Mouse (Mus musculus) testis, adult 2 months (tissue): ENCODE results near the gene Uba2.

ENCODE experiments used
- CTCF ChIP-seq: fragments of 200-500 bp; IDR thresholded peaks from 2 replicates; pipeline ENCODE4 v1.5.1; 2012; ENCODE audit warnings: low read depth, mild to moderate bottlenecking, inconsistent platforms, low read length, moderate library complexity; ENCODE audit not compliant: control insufficient read depth, insufficient read depth, insufficient replicate concordance
- POLR2A ChIP-seq: fragments of 200-500 bp; IDR thresholded peaks from 2 replicates; pipeline ENCODE4 v1.6.1; 2012; ENCODE audit warnings: low read depth, mild to moderate bottlenecking, inconsistent platforms, low read length, moderate library complexity; ENCODE audit not compliant: control insufficient read depth

DNA sequence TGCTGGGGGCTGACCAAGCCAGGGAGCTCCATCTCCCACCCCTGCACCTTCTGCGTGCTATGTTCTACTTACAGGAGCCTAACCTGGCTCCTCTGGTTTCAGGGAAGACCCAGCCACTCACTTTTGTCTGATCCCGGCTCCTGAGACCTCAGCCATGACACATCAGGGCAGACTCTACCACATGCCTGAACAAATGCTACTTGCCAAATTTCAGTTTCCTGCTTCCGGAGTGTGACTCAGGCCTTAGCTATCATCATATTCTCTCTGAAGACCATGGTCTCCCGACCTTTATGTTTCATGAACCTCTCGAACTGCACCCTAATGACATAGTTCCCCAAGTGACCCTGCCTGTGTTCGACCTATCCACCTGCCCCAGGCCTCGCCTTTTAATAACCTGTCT is 43.9 kb upstream of the Uba2 start:
- TF ChIP-seq CTCF, result no peak
- no peak for TF ChIP-seq POLR2A
